ENCODE assay signal across 8 mouse cellular contexts in the genomic region with DNA sequence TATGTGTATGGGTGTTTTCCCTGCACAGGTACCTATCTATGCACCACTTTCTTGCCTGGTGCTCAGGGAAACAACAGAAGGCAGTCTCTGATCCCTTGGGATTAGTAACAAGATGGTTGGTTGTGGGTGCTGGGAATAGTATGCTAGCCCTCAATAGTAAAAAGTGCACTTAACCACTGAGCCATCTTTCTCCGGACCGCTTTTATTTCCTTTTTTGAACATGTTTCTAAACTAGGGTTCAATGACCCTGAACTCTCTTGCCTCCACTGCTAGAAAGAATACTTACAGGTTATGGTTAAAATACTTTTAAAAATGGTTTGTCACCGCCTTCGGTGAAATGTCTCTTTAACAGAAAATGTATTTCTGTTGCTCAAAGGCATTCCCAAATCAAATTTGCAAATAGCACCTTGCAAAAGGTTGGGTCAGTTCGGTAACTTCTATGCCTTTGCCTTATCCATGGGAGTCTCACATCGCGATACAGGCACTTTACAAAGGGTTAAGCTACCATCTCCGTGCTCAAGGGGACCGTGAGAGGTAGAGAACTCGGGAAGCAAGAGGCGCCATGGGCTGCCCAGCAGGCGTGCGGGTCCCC. TPM values are rescaled to one million over a fixed set of nuclear protein-coding genes. Genes with fewer than 3 reads are reported as not detected.
DNase-seq lines count a peak whose midpoint lies in the region; ATAC-seq and TF ChIP-seq lines count a peak whose summit lies in the region.

No protein-coding gene starts in this region.

- H3K27me3 ChIP-seq in heart, embryonic 13.5 days (replicated peaks) = no peaks in the 10 kb centered on the region
- no peaks in the 10 kb centered on the region for H3K27me3 ChIP-seq in forebrain, postnatal 0 days (ENCODE audit: insufficient read depth, low read length)
- H3K27me3 ChIP-seq in liver, postnatal 0 days (ENCODE audit: insufficient read depth, low read length) = no peaks in the 10 kb centered on the region

- H3K9ac ChIP-seq in heart, embryonic 13.5 days = peak overlapping the region; percentile 89
- peak overlapping the region; percentile 97 for H3K9ac ChIP-seq in ES-E14 (ENCODE audit: insufficient read depth, low read depth, low read length, poor library complexity, severe bottlenecking)
- H3K9ac ChIP-seq in forebrain, postnatal 0 days = peak overlapping the region; percentile 85
- H3K9ac ChIP-seq in liver, postnatal 0 days (replicated peaks) = peak overlapping the region; percentile 81

- no peak for TF ChIP-seq CTCF in forebrain, postnatal 0 days (IDR thresholded peaks at IDR 0.05; ENCODE audit: low read depth)
- TF ChIP-seq CTCF in liver, postnatal 0 days (IDR thresholded peaks at IDR 0.05; ENCODE audit: low read depth) = 0 out of 2 replicates have a peak, but pooled peaks have one; percentile 1

- H3K36me3 ChIP-seq in heart, embryonic 13.5 days = no peaks in the 10 kb centered on the region
- H3K36me3 ChIP-seq in ES-E14 (ENCODE audit: control insufficient read depth, insufficient read depth, low read length, poor library complexity, severe bottlenecking) = no peaks in the 10 kb centered on the region
- no peaks in the 10 kb centered on the region for H3K36me3 ChIP-seq in forebrain, postnatal 0 days (ENCODE audit: insufficient read depth)
- H3K36me3 ChIP-seq in liver, postnatal 0 days (replicated peaks; ENCODE audit: insufficient read depth, low read length) = no peaks in the 10 kb centered on the region

- H3K27ac ChIP-seq in heart, embryonic 13.5 days (replicated peaks) = peak overlapping the region; percentile 98
- peak overlapping the region; percentile 94 for H3K27ac ChIP-seq in ES-E14 (ENCODE audit: insufficient read depth, low read depth, low read length, poor library complexity, severe bottlenecking)
- peak overlapping the region; percentile 100 for H3K27ac ChIP-seq in forebrain, postnatal 0 days (ENCODE audit: low read depth, low read length)
- peak overlapping the region; percentile 98 for H3K27ac ChIP-seq in liver, postnatal 0 days (ENCODE audit: low read depth)

- ATAC-seq in heart, embryonic 13.5 days (ENCODE audit: extremely low read depth, insufficient number of reproducible peaks, low FRiP score, low TSS enrichment) = no peak
- no peak for ATAC-seq in forebrain, postnatal 0 days
- ATAC-seq in liver, postnatal 0 days = no peak; the same call in 1 of the 2 replicates

- peak overlapping the region; percentile 81 for H3K4me2 ChIP-seq in heart, embryonic 13.5 days
- H3K4me2 ChIP-seq in forebrain, postnatal 0 days (ENCODE audit: low read depth) = peak overlapping the region; percentile 60
- peak overlapping the region; percentile 96 for H3K4me2 ChIP-seq in liver, postnatal 0 days (ENCODE audit: low read depth, low read length)

- peaks cover 25% of the 10 kb centered on the region for H3K4me1 ChIP-seq in heart, embryonic 13.5 days
- peaks cover 5 to 21% of the 10 kb centered on the region in 2 experiments; a peak in 3 of 4 replicates for H3K4me1 ChIP-seq in ES-E14 (ENCODE audit: control insufficient read depth in 2 of 2, insufficient read depth in 2 of 2, low read length in 2 of 2, poor library complexity in 1 of 2)
- H3K4me1 ChIP-seq in forebrain, postnatal 0 days (ENCODE audit: insufficient read depth) = peaks cover 11% of the 10 kb centered on the region; the same call in 1 of the 2 replicates
- peaks cover 29% of the 10 kb centered on the region for H3K4me1 ChIP-seq in liver, postnatal 0 days (ENCODE audit: insufficient read depth)

- in situ Hi-C loops in ES-E14 (cut with MboI; ENCODE audit: low sequenced_read_pairs in 2 of 2, unreplicated experiment in 2 of 2) = no loop called here

- no peak for TF ChIP-seq EP300 in liver, postnatal 0 days (IDR thresholded peaks at IDR 0.05; ENCODE audit: low read depth)

- no peak for DNase-seq in heart, adult 8-10 months (ENCODE audit: low spot score)
- DNase-seq in ES-E14 (ENCODE audit: low read depth, low spot score) = no peak
- no peak for DNase-seq in forebrain, postnatal 0 days
- DNase-seq in liver, postnatal 0 days = no peak
- no peak for DNase-seq in urinary bladder, postnatal 14 days (ENCODE audit: low spot score)
- DNase-seq in thymus, postnatal 36 days = no peak
- no peak for DNase-seq in left cerebral cortex, adult 9 months (ENCODE audit: low spot score in 2 of 2)

- WGBS in heart, embryonic 13.5 days = 6% methylated on average over 13 of the region's 13 CpGs
- 8% methylated on average over 13 of the region's 13 CpGs for WGBS in forebrain, postnatal 0 days
- 4% methylated on average over 13 of the region's 13 CpGs for WGBS in liver, postnatal 0 days (ENCODE audit: insufficient replicate concordance)

- peak overlapping the region; percentile 71 for H3K4me3 ChIP-seq in heart, embryonic 13.5 days
- H3K4me3 ChIP-seq in ES-E14 (ENCODE audit: insufficient read depth in 1 of 2, low read depth in 1 of 2, low read length in 2 of 2, poor library complexity in 1 of 2, severe bottlenecking in 1 of 2) = peak overlapping the region; percentile 70 to 82
- peak overlapping the region; percentile 53 for H3K4me3 ChIP-seq in forebrain, postnatal 0 days (ENCODE audit: low read depth, low read length)
- H3K4me3 ChIP-seq in liver, postnatal 0 days (ENCODE audit: low read depth, low read length) = peak overlapping the region; percentile 92

- no peaks in the 10 kb centered on the region for H3K9me3 ChIP-seq in heart, embryonic 13.5 days
- H3K9me3 ChIP-seq in ES-E14 (ENCODE audit: control insufficient read depth, insufficient read depth, low read depth, low read length) = no peaks in the 10 kb centered on the region
- no peaks in the 10 kb centered on the region for H3K9me3 ChIP-seq in forebrain, postnatal 0 days (ENCODE audit: low read length)
- no peaks in the 10 kb centered on the region for H3K9me3 ChIP-seq in liver, postnatal 0 days (ENCODE audit: low read length)

TF ChIP-seq in ES-E14, 5 proteins besides CTCF, POLR2A, EP300 and RAD21:
- TF ChIP-seq HCFC1 (IDR thresholded peaks at IDR 0.05; ENCODE audit: borderline replicate concordance, insufficient read depth, low read length) = no peak
- peak; percentile 87 for TF ChIP-seq CHD2 (IDR thresholded peaks at IDR 0.05; ENCODE audit: low read depth, low read length)
- no peak for TF ChIP-seq MAFK (IDR thresholded peaks at IDR 0.05; ENCODE audit: insufficient read depth, low read depth, low read length)
- no peak for TF ChIP-seq ZC3H11A (IDR thresholded peaks at IDR 0.05; ENCODE audit: borderline replicate concordance, low read depth, low read length)
- TF ChIP-seq ZNF384 (IDR thresholded peaks at IDR 0.05; ENCODE audit: low read depth, low read length) = no peak

RNA-seq across cellular contexts. Expression of gene Ptma, which starts 39.7 kb away (rescaled TPM):
- polyA plus RNA-seq in heart, embryonic 13.5 days (2015; fragmentation: Nextera tagmentation; extraction: Ambion mirVana) = 929 and 934 TPM in 2 replicates
- total RNA-seq in heart, adult 8-10 months (2022) = 100 to 1,000 TPM; 183 to 230 (median 211) TPM
- 2,106 and 2,587 TPM in 2 replicates for total RNA-seq in ES-E14 (2012; rRNA removed)
- 1,921 and 1,968 TPM in 2 replicates for total RNA-seq in forebrain, postnatal 0 days (2014; rRNA removed)
- 1,724 and 1,908 TPM in 2 replicates for polyA plus RNA-seq in forebrain, postnatal 0 days (2015; fragmentation: Nextera tagmentation; extraction: Ambion mirVana)
- 750 and 799 TPM in 2 replicates for polyA plus RNA-seq in liver, postnatal 0 days (2015; fragmentation: Nextera tagmentation; extraction: Ambion mirVana)
